Mouse (Mus musculus) MEL (cell line): ENCODE measurements at regions not wholly inside any gene's neighbourhood (a gene's known extent, or its start where the extent isn't known, plus 50 kb on each side); places are given as distances from the start of the nearest gene placed in this dataset.

Source experiments
- DNase-seq: peaks from one replicate; pipeline ENCODE4 v3.0.0; 2011; ENCODE audit warnings: low read depth, low spot score
- H3K27ac ChIP-seq: 2 replicates; pipeline ENCODE4 v1.5.1; 2012; ENCODE audit warnings: low read depth, mild to moderate bottlenecking, control low read depth, low read length, moderate library complexity; ENCODE audit not compliant: control insufficient read depth
- H3K27me3 ChIP-seq, 2 experiments: fragments of 150-350 bp in 1 of 2; sonication (generic) in 1 of 2; 2 replicates each; pipeline ENCODE4 v1.6.1; 2012; ENCODE audit warnings: low read length in 2 of 2, mild to moderate bottlenecking in 2 of 2, improper control_type of control experiment in 1 of 2, moderate library complexity in 1 of 2; ENCODE audit not compliant: insufficient read depth in 2 of 2, control insufficient read depth in 1 of 2
- H3K36me3 ChIP-seq, 2 experiments: 2 replicates each; pipeline ENCODE4 v1.6.1; 2012 to 2014; ENCODE audit warnings: low read length in 2 of 2, improper control_type of control experiment in 1 of 2, inconsistent platforms in 1 of 2, mild to moderate bottlenecking in 1 of 2; ENCODE audit not compliant: insufficient read depth in 2 of 2, control insufficient read depth in 1 of 2
- H3K4me1 ChIP-seq, 2 experiments: fragments of 150-350 bp in 1 of 2; sonication (generic) in 1 of 2; 2 replicates each; pipeline ENCODE4 v1.6.1; 2012; ENCODE audit warnings: low read length in 2 of 2, improper control_type of control experiment in 1 of 2, mild to moderate bottlenecking in 1 of 2; ENCODE audit not compliant: insufficient read depth in 2 of 2, control insufficient read depth in 1 of 2
- H3K4me3 ChIP-seq, 2 experiments: fragments of 150-350 bp in 1 of 2; sonication (generic) in 1 of 2; 2 replicates each; pipeline ENCODE4 v1.5.1; 2012; ENCODE audit warnings: low read depth in 2 of 2, low read length in 2 of 2, mild to moderate bottlenecking in 2 of 2, moderate library complexity in 2 of 2, control low read depth in 1 of 2, improper control_type of control experiment in 1 of 2; ENCODE audit not compliant: control insufficient read depth in 1 of 2, insufficient read depth in 1 of 2
- H3K79me2 ChIP-seq: 2 replicates; pipeline ENCODE4 v1.6.1; 2012; ENCODE audit warnings: mild to moderate bottlenecking, low read length, moderate library complexity; ENCODE audit not compliant: control insufficient read depth, poor library complexity, insufficient read depth
- H3K9ac ChIP-seq: 2 replicates; pipeline ENCODE4 v1.6.1; 2012; ENCODE audit warnings: low read depth, mild to moderate bottlenecking, control low read depth, low read length, moderate library complexity; ENCODE audit not compliant: control insufficient read depth, poor library complexity, severe bottlenecking
- H3K9me3 ChIP-seq: fragments of 150-350 bp; sonication (generic); replicated peaks from 2 replicates; pipeline ENCODE4 v1.6.1; 2012; ENCODE audit warnings: mild to moderate bottlenecking, low read length, improper control_type of control experiment, moderate library complexity; ENCODE audit not compliant: insufficient read depth
- CHD2 ChIP-seq: IDR thresholded peaks from 2 replicates; pipeline ENCODE4 v1.6.1; 2011; ENCODE audit warnings: low read length, improper control_type of control experiment
- CTCF ChIP-seq, 3 experiments: IDR thresholded peaks in 2 of 3; conservative IDR thresholded peaks in 1 of 3; 2 replicates each; pipeline ENCODE4 v1.5.1; 2011 to 2012; ENCODE audit warnings: low read length in 3 of 3, low read depth in 2 of 3, mild to moderate bottlenecking in 2 of 3, improper control_type of control experiment in 1 of 3, inconsistent platforms in 1 of 3, mixed read lengths in 1 of 3, moderate library complexity in 1 of 3; ENCODE audit not compliant: control insufficient read depth in 1 of 3, insufficient read depth in 1 of 3, poor library complexity in 1 of 3, severe bottlenecking in 1 of 3
- E2F4 ChIP-seq: IDR thresholded peaks from 2 replicates; pipeline ENCODE4 v1.6.1; 2011; ENCODE audit warnings: low read depth, low read length, improper control_type of control experiment, borderline replicate concordance
- ELF1 ChIP-seq: IDR thresholded peaks from 2 replicates; pipeline ENCODE4 v1.6.1; 2014; ENCODE audit warnings: low read depth, mild to moderate bottlenecking, inconsistent platforms, low read length, improper control_type of control experiment, moderate library complexity
- ETS1 ChIP-seq: IDR thresholded peaks from 2 replicates; pipeline ENCODE4 v1.6.1; 2012; ENCODE audit warnings: low read depth, mild to moderate bottlenecking, inconsistent platforms, low read length, improper control_type of control experiment, moderate library complexity
- GATA1 ChIP-seq: IDR thresholded peaks from 2 replicates; pipeline ENCODE4 v1.6.1; 2011; ENCODE audit warnings: low read depth, low read length, improper control_type of control experiment
- HCFC1 ChIP-seq: IDR thresholded peaks from 2 replicates; pipeline ENCODE4 v1.6.1; 2012; ENCODE audit warnings: low read depth, mild to moderate bottlenecking, inconsistent platforms, low read length, improper control_type of control experiment, moderate library complexity
- JUND ChIP-seq: IDR thresholded peaks from 2 replicates; pipeline ENCODE4 v1.6.1; 2011; ENCODE audit warnings: low read depth, mild to moderate bottlenecking, improper control_type of control experiment, low read length
- KAT2A ChIP-seq: conservative IDR thresholded peaks from 2 replicates; pipeline ENCODE4 v1.6.1; 2012; ENCODE audit warnings: low read depth, low read length, improper control_type of control experiment, inconsistent platforms
- MAFK ChIP-seq: IDR thresholded peaks from 2 replicates; pipeline ENCODE4 v1.6.1; 2011; ENCODE audit warnings: low read depth, mild to moderate bottlenecking, low read length, improper control_type of control experiment, borderline replicate concordance
- MAZ ChIP-seq: IDR thresholded peaks from 2 replicates; pipeline ENCODE4 v1.6.1; 2012; ENCODE audit warnings: low read depth, mild to moderate bottlenecking, inconsistent platforms, low read length, improper control_type of control experiment
- MEF2A ChIP-seq: IDR thresholded peaks from 2 replicates; pipeline ENCODE4 v1.6.1; 2014; ENCODE audit warnings: low read depth, mild to moderate bottlenecking, inconsistent platforms, low read length, improper control_type of control experiment; ENCODE audit not compliant: poor library complexity, insufficient replicate concordance, severe bottlenecking; ENCODE audit errors: extremely low read depth
- MYC ChIP-seq: IDR thresholded peaks from 2 replicates; pipeline ENCODE4 v1.6.1; 2011; ENCODE audit warnings: low read depth, mild to moderate bottlenecking, low read length, improper control_type of control experiment, moderate library complexity
- NELFE ChIP-seq: IDR thresholded peaks from 2 replicates; pipeline ENCODE4 v1.6.1; 2011; ENCODE audit warnings: low read depth, low read length, improper control_type of control experiment
- NRF1 ChIP-seq: IDR thresholded peaks from 2 replicates; pipeline ENCODE4 v1.6.1; 2014; ENCODE audit warnings: low read depth, mild to moderate bottlenecking, inconsistent platforms, low read length, improper control_type of control experiment, moderate library complexity; ENCODE audit not compliant: poor library complexity, insufficient read depth, severe bottlenecking
- RAD21 ChIP-seq: IDR thresholded peaks from 2 replicates; pipeline ENCODE4 v1.6.1; 2011; ENCODE audit warnings: mild to moderate bottlenecking, low read depth, low read length, improper control_type of control experiment
- RCOR1 ChIP-seq: IDR thresholded peaks from 2 replicates; pipeline ENCODE4 v1.6.1; 2012; ENCODE audit warnings: low read depth, mild to moderate bottlenecking, inconsistent platforms, low read length, improper control_type of control experiment
- SIN3A ChIP-seq: IDR thresholded peaks from 2 replicates; pipeline ENCODE4 v1.6.1; 2012; ENCODE audit warnings: low read length, improper control_type of control experiment, inconsistent platforms
- SMC3 ChIP-seq: IDR thresholded peaks from 2 replicates; pipeline ENCODE4 v1.6.1; 2011; ENCODE audit warnings: low read depth, low read length, improper control_type of control experiment
- TAL1 ChIP-seq: IDR thresholded peaks from 2 replicates; pipeline ENCODE4 v1.6.1; 2012; ENCODE audit warnings: mild to moderate bottlenecking, inconsistent platforms, low read length, moderate library complexity, mixed read lengths
- TCF12 ChIP-seq: IDR thresholded peaks from 2 replicates; pipeline ENCODE4 v1.6.1; 2014; ENCODE audit warnings: low read depth, mild to moderate bottlenecking, inconsistent platforms, low read length, improper control_type of control experiment, moderate library complexity
- UBTF ChIP-seq: IDR thresholded peaks from 2 replicates; pipeline ENCODE4 v1.6.1; 2012; ENCODE audit warnings: low read depth, mild to moderate bottlenecking, inconsistent platforms, low read length, improper control_type of control experiment, moderate library complexity, borderline replicate concordance; ENCODE audit not compliant: insufficient read depth
- USF1 ChIP-seq: IDR thresholded peaks from 2 replicates; pipeline ENCODE4 v1.6.1; 2014; ENCODE audit warnings: low read depth, mild to moderate bottlenecking, inconsistent platforms, low read length, improper control_type of control experiment, moderate library complexity
- ZKSCAN1 ChIP-seq: IDR thresholded peaks from 2 replicates; pipeline ENCODE4 v1.6.1; 2012; ENCODE audit warnings: low read depth, mild to moderate bottlenecking, inconsistent platforms, low read length, improper control_type of control experiment, moderate library complexity
- ZMIZ1 ChIP-seq: IDR thresholded peaks from 2 replicates; pipeline ENCODE4 v1.6.1; 2012; ENCODE audit warnings: low read depth, mild to moderate bottlenecking, inconsistent platforms, low read length, improper control_type of control experiment, moderate library complexity
- ZNF384 ChIP-seq: IDR thresholded peaks from 2 replicates; pipeline ENCODE4 v1.6.1; 2012; ENCODE audit warnings: low read depth, mild to moderate bottlenecking, inconsistent platforms, low read length, improper control_type of control experiment

DNA sequence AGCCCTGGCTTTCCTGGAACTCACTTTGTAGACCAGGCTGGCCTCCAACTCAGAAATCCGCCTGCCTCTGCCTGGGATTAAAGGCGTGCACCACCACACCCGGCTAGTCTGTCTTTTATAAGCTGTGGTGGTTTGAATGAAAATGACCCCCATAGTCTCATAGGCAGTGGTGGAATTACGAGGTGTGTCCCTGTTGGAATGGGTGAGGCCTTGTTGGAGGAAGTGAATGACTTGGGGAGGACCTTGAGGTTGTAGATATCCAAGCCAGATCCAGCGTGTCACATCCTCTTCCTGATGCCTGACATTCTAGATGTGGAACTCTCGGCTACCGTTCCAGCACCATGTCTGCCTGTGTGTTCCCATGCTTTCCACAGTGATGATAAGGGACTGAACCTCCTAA lies 86.5 kb upstream of the Tmtc2 start:
- Histone ChIP-seq H3K36me3 (no peaks in the 10 kb centered on the region), H3K4me1 (no peaks in the 10 kb centered on the region), H3K27ac (no peak overlapping the region)
- no peak for TF ChIP-seq ETS1
- no peak for TF ChIP-seq CTCF (IDR thresholded peaks at IDR 0.05 in 2 of 3, conservative IDR thresholded peaks at IDR 0.05 in 1 of 3; ENCODE audit: control insufficient read depth in 1 of 3, insufficient read depth in 1 of 3, low read depth in 2 of 3, low read length in 3 of 3, poor library complexity in 1 of 3, severe bottlenecking in 1 of 3)
- no peak for TF ChIP-seq ZKSCAN1
- no peak for TF ChIP-seq E2F4
- no peak for TF ChIP-seq GATA1
- no peak for TF ChIP-seq TAL1
- no peak for TF ChIP-seq NELFE
- TF ChIP-seq NRF1 = no peak
- no peak for TF ChIP-seq SMC3
- no peak for TF ChIP-seq SIN3A
- no peak for TF ChIP-seq KAT2A
- no peak for TF ChIP-seq MYC
- TF ChIP-seq HCFC1 = no peak
- TF ChIP-seq ELF1 = no peak
- no peak for TF ChIP-seq MAZ
- TF ChIP-seq MEF2A = no peak
- no peak for TF ChIP-seq UBTF
- no peak for TF ChIP-seq USF1
- TF ChIP-seq TCF12 = no peak
- no peak for TF ChIP-seq RAD21
- TF ChIP-seq, all 39 proteins: peak for 0
- Histone ChIP-seq H3K9me3 (no peaks in the 10 kb centered on the region), H3K4me3 (no peak overlapping the region), H3K9ac (no peak overlapping the region), H3K79me2 (no peaks in the 10 kb centered on the region), H3K27me3 (no peaks in the 10 kb centered on the region)
- no peak for DNase-seq

DNA sequence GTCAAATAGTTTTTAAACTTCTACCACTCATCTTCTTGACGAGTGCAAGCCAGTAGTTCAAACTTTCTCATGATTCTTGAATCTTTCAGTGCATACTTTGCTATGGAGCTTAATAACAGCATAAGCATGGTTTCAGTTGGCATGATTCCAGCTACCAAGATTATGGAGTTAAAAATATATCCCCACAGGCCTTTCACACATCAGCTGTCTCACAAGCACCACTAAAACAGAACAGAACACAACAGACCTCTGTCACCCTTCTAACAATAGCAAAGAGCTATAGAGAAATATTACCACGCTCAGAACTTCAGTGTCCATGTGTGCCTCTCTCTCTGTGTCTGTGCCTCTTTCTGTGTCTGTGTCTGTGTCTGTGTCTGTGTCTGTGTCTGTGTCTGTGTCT lies 82.5 kb upstream of the Tmtc2 start:
- Histone ChIP-seq H3K4me3 (no peak overlapping the region), H3K79me2 (no peaks in the 10 kb centered on the region), H3K27me3 (no peaks in the 10 kb centered on the region), H3K9ac (no peak overlapping the region), H3K27ac (no peak overlapping the region), H3K9me3 (no peaks in the 10 kb centered on the region), H3K36me3 (no peaks in the 10 kb centered on the region), H3K4me1 (no peaks in the 10 kb centered on the region)
- DNase-seq = no peak
- TF ChIP-seq RCOR1 = no peak
- TF ChIP-seq NRF1 = no peak
- TF ChIP-seq CHD2 = no peak
- TF ChIP-seq KAT2A = no peak
- TF ChIP-seq MYC = no peak
- TF ChIP-seq HCFC1 = no peak
- no peak for TF ChIP-seq NELFE
- no peak for TF ChIP-seq RAD21
- no peak for TF ChIP-seq MAFK
- TF ChIP-seq TCF12 = no peak
- no peak for TF ChIP-seq ZMIZ1
- no peak for TF ChIP-seq JUND
- TF ChIP-seq ZNF384 = no peak
- no peak for TF ChIP-seq SIN3A
